Mouse (Mus musculus): ENCODE data around the gene Zfp536. TPM values are rescaled to one million over a fixed set of nuclear protein-coding genes. Genes with fewer than 3 reads are reported as not detected.

Gene Zfp536
- total and polyA plus RNA-seq, 3 experiments, result not detected

DNA sequence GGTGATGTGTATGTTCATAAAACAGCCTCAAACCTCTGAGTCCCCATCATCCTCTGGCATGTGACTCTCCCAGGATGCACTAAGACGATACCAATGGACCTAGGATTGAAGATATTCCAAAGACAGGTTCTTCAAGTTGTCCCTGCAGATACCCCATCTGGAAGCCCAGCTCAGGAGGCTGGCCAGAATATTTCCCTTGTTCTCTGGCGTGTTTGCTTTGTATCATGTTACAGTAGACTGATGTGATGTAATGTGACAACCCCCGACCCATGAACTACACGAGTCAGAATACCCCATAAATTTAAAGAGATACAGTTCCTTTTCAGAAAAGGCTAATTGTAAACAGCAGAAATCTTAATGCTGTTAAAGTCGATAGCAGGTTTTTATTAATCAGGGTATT is 192.9 kb downstream of the Zfp536 start:
- Histone ChIP-seq H3K79me2 (replicated peaks; ENCODE audit: control insufficient read depth, extremely low read depth, insufficient read depth, poor library complexity, severe bottlenecking) (no peaks in the 10 kb centered on the region), H3K9ac (ENCODE audit: insufficient read depth, low read depth) (no peak overlapping the region), H3K4me3 (replicated peaks in 1 of 3; ENCODE audit: low read depth in 2 of 3, low read length in 2 of 3, poor library complexity in 1 of 3) (no peak overlapping the region), H3K4me2 (ENCODE audit: insufficient read depth, low read depth, poor library complexity, severe bottlenecking) (no peak overlapping the region), H3K4me1 (ENCODE audit: control insufficient read depth in 1 of 2, insufficient read depth in 2 of 2) (no peaks in the 10 kb centered on the region), H3K9me3 (replicated peaks; ENCODE audit: low read length) (peaks cover 88% of the 10 kb centered on the region), H3K27ac (ENCODE audit: insufficient read depth, low read depth) (no peak overlapping the region), H3K36me3 (replicated peaks in 1 of 2; ENCODE audit: control insufficient read depth in 1 of 2, insufficient read depth in 1 of 2, low read length in 1 of 2) (no peaks in the 10 kb centered on the region), H3K27me3 (replicated peaks) (no peaks in the 10 kb centered on the region)
- in situ Hi-C loops (cut with MboI; ENCODE audit: low pct_ligation_motif_present, low pct_unique_long_range_greater_than_20kb, low sequenced_read_pairs) (no loop called here), dilution Hi-C loops (cut with MboI; ENCODE audit: extremely low pct_ligation_motif_present, extremely low pct_unique_long_range_greater_than_20kb, low sequenced_read_pairs) (no loop called here)
- no peak for DNase-seq (ENCODE audit: extremely low read depth)
- no peak for TF ChIP-seq MEF2A (IDR thresholded peaks at IDR 0.05; ENCODE audit: borderline replicate concordance, low read depth, low read length)

DNA sequence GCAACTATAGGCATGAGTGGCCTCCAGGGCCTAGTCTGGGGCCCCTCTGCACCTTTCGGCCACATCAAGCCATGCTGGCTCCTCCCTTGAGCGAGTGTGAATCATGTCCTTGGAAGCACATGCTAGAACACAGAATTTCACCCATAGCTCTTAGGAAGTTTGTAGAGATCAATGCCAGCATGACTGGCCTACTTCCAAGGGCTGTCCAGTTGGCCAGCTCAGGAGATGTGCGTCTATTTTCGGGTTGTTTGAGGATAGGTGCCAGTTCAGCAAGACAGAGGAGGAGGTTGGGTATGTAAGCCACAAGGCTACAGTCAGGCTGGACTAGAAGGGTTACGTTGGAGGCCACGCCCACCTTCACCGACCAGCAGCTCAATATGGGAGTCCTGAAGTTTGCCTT is 201.4 kb downstream of the Zfp536 start:
- Histone ChIP-seq H3K9ac (ENCODE audit: insufficient read depth, low read depth) (no peak overlapping the region), H3K4me3 (replicated peaks in 1 of 3; ENCODE audit: low read depth in 2 of 3, low read length in 2 of 3, poor library complexity in 1 of 3) (no peak overlapping the region), H3K9me3 (replicated peaks; ENCODE audit: low read length) (peaks cover 86% of the 10 kb centered on the region), H3K27me3 (replicated peaks) (no peaks in the 10 kb centered on the region), H3K4me2 (ENCODE audit: insufficient read depth, low read depth, poor library complexity, severe bottlenecking) (no peak overlapping the region), H3K4me1 (ENCODE audit: control insufficient read depth in 1 of 2, insufficient read depth in 2 of 2) (no peaks in the 10 kb centered on the region), H3K27ac (ENCODE audit: insufficient read depth, low read depth) (no peak overlapping the region), H3K36me3 (replicated peaks in 1 of 2; ENCODE audit: control insufficient read depth in 1 of 2, insufficient read depth in 1 of 2, low read length in 1 of 2) (no peaks in the 10 kb centered on the region), H3K79me2 (replicated peaks; ENCODE audit: control insufficient read depth, extremely low read depth, insufficient read depth, poor library complexity, severe bottlenecking) (no peaks in the 10 kb centered on the region)
- dilution Hi-C loops (cut with MboI; ENCODE audit: extremely low pct_ligation_motif_present, extremely low pct_unique_long_range_greater_than_20kb, low sequenced_read_pairs) (no loop called here), in situ Hi-C loops (cut with MboI; ENCODE audit: low pct_ligation_motif_present, low pct_unique_long_range_greater_than_20kb, low sequenced_read_pairs) (no loop called here)
- TF ChIP-seq POLR2AphosphoS2 (IDR thresholded peaks at IDR 0.05; ENCODE audit: low read depth, low read length), result no peak
- no peak for TF ChIP-seq BHLHE40 (IDR thresholded peaks at IDR 0.05; ENCODE audit: low read depth, low read length)
- TF ChIP-seq TBP (conservative IDR thresholded peaks at IDR 0.05; ENCODE audit: low read depth, low read length), result no peak
- no peak for TF ChIP-seq ZNF384 (IDR thresholded peaks at IDR 0.05; ENCODE audit: low read depth, low read length)
- no peak for TF ChIP-seq TCF12 (IDR thresholded peaks at IDR 0.05; ENCODE audit: low read depth, low read length)
- no peak for TF ChIP-seq ZKSCAN1 (IDR thresholded peaks at IDR 0.05; ENCODE audit: borderline replicate concordance, low read depth, low read length)
- TF ChIP-seq SIN3A (IDR thresholded peaks at IDR 0.05; ENCODE audit: low read length), result no peak
- no peak for TF ChIP-seq CHD1 (IDR thresholded peaks at IDR 0.05; ENCODE audit: low read depth, low read length)
- no peak for TF ChIP-seq PAX5 (IDR thresholded peaks at IDR 0.05; ENCODE audit: low read length)
- TF ChIP-seq UBTF (IDR thresholded peaks at IDR 0.05; ENCODE audit: low read depth, low read length), result no peak
- no peak for TF ChIP-seq RCOR1 (conservative IDR thresholded peaks at IDR 0.05; ENCODE audit: low read depth, low read length)
- TF ChIP-seq RAD21 (IDR thresholded peaks at IDR 0.05; ENCODE audit: low read depth, low read length), result no peak
- DNase-seq (ENCODE audit: extremely low read depth), result no peak

DNA sequence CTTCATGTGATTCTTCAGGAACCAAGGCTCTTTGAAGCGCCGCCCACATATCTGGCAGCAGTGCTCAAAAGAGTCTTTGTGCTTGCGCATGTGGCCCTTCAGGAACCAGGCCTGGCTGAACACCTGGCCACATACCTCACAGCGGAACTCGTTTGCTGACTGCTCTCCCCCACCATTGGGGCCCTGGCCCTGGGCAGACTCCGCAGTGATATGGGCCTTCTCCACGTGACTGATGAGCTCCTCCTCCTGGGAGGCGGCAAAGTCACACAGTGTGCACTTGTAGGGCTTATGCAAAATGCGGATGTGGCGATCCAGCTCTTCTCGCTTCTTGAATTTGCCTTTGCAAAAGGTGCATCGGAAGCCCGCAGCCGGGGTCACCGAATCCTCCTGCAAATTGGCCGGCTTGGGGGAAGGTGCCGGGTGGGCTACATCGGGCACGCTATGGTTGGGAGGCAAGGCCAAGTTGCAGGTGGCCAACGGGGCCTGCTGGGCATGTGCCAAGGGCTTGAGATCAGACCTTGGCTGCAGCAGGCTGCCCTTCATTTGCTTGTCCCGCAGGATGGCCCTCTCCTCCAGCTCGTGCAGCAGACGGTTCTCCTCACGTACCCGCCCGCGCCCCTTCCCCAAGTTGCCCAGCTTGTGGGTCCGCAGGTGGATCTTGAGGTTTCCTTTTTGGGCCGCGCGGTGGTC is 204.5 kb downstream of the Zfp536 start:
- Histone ChIP-seq H3K4me3 (replicated peaks in 1 of 3; ENCODE audit: low read depth in 2 of 3, low read length in 2 of 3, poor library complexity in 1 of 3) (peak overlapping the region in 1 of 3 experiments; percentile 11), H3K9me3 (replicated peaks; ENCODE audit: low read length) (peaks cover 84% of the 10 kb centered on the region), H3K9ac (ENCODE audit: insufficient read depth, low read depth) (no peak overlapping the region), H3K4me1 (ENCODE audit: control insufficient read depth in 1 of 2, insufficient read depth in 2 of 2) (no peaks in the 10 kb centered on the region), H3K4me2 (ENCODE audit: insufficient read depth, low read depth, poor library complexity, severe bottlenecking) (no peak overlapping the region), H3K36me3 (replicated peaks in 1 of 2; ENCODE audit: control insufficient read depth in 1 of 2, insufficient read depth in 1 of 2, low read length in 1 of 2) (no peaks in the 10 kb centered on the region), H3K27me3 (replicated peaks) (no peaks in the 10 kb centered on the region), H3K79me2 (replicated peaks; ENCODE audit: control insufficient read depth, extremely low read depth, insufficient read depth, poor library complexity, severe bottlenecking) (no peaks in the 10 kb centered on the region), H3K27ac (ENCODE audit: insufficient read depth, low read depth) (no peak overlapping the region)
- TF ChIP-seq CHD2 (IDR thresholded peaks at IDR 0.05; ENCODE audit: low read length) (no peak), EP300 (IDR thresholded peaks at IDR 0.05; ENCODE audit: low read length) (no peak), CTCF (conservative IDR thresholded peaks at IDR 0.05 in 1 of 2, IDR thresholded peaks at IDR 0.05 in 1 of 2; ENCODE audit: low read depth in 2 of 2, low read length in 2 of 2) (no peak), JUND (conservative IDR thresholded peaks at IDR 0.05; ENCODE audit: low read depth, low read length) (no peak), MXI1 (IDR thresholded peaks at IDR 0.05; ENCODE audit: low read depth, low read length) (no peak), TCF12 (IDR thresholded peaks at IDR 0.05; ENCODE audit: low read depth, low read length) (no peak), BHLHE40 (IDR thresholded peaks at IDR 0.05; ENCODE audit: low read depth, low read length) (no peak), JUN (IDR thresholded peaks at IDR 0.05; ENCODE audit: insufficient read depth, low read depth, low read length) (no peak), POLR2A (IDR thresholded peaks at IDR 0.05; ENCODE audit: low read depth, low read length) (no peak), ETS1 (conservative IDR thresholded peaks at IDR 0.05; ENCODE audit: low read depth, low read length) (no peak), NELFE (IDR thresholded peaks at IDR 0.05; ENCODE audit: low read depth, low read length) (no peak), PAX5 (IDR thresholded peaks at IDR 0.05; ENCODE audit: low read length) (no peak), USF1 (IDR thresholded peaks at IDR 0.05; ENCODE audit: low read depth, low read length) (no peak), SMC3 (IDR thresholded peaks at IDR 0.05; ENCODE audit: low read depth, low read length) (no peak), ZKSCAN1 (IDR thresholded peaks at IDR 0.05; ENCODE audit: borderline replicate concordance, low read depth, low read length) (no peak), RCOR1 (conservative IDR thresholded peaks at IDR 0.05; ENCODE audit: low read depth, low read length) (no peak), ZNF384 (IDR thresholded peaks at IDR 0.05; ENCODE audit: low read depth, low read length) (no peak), RAD21 (IDR thresholded peaks at IDR 0.05; ENCODE audit: low read depth, low read length) (no peak)
- dilution Hi-C loops (cut with MboI; ENCODE audit: extremely low pct_ligation_motif_present, extremely low pct_unique_long_range_greater_than_20kb, low sequenced_read_pairs) (no loop called here), in situ Hi-C loops (cut with MboI; ENCODE audit: low pct_ligation_motif_present, low pct_unique_long_range_greater_than_20kb, low sequenced_read_pairs) (no loop called here)
- no peak for DNase-seq (ENCODE audit: extremely low read depth)

Data from CH12.LX (cell line).